Mouse (Mus musculus) ES-E14 (cell line): Measurements from ENCODE around the gene Hsp90ab1.

ENCODE experiments used
- CHD2 ChIP-seq: IDR thresholded peaks from 2 replicates; pipeline ENCODE4 v1.6.1; 2014; ENCODE audit warnings: mild to moderate bottlenecking, low read depth, low read length, inconsistent platforms
- HCFC1 ChIP-seq: IDR thresholded peaks from 2 replicates; pipeline ENCODE4 v1.6.1; 2012; ENCODE audit warnings: low read length, inconsistent platforms, borderline replicate concordance; ENCODE audit not compliant: insufficient read depth
- MAFK ChIP-seq: IDR thresholded peaks from 2 replicates; pipeline ENCODE4 v1.6.1; 2014; ENCODE audit warnings: mild to moderate bottlenecking, low read depth, low read length, inconsistent platforms; ENCODE audit not compliant: insufficient read depth
- ZC3H11A ChIP-seq: IDR thresholded peaks from 2 replicates; pipeline ENCODE4 v1.6.1; 2012; ENCODE audit warnings: low read depth, mild to moderate bottlenecking, inconsistent platforms, low read length, borderline replicate concordance
- ZNF384 ChIP-seq: IDR thresholded peaks from 2 replicates; pipeline ENCODE4 v1.6.1; 2012; ENCODE audit warnings: low read depth, low read length, inconsistent platforms

GRCm38 (mm10) chr17:45563655-45564530 is 9.2 kb downstream of the Hsp90ab1 start, which contains the start of gene Slc35b2:
- TF ChIP-seq HCFC1 (no peak), ZC3H11A (no peak), CHD2 (no peak), MAFK (no peak), ZNF384 (peak; percentile 86)
